Mouse (Mus musculus) heart, embryonic 12.5 days (tissue): ENCODE results near the gene Atg9b. TPM values are rescaled to one million over a fixed set of nuclear protein-coding genes. Genes with fewer than 3 reads are reported as not detected.

Experiments used
- ATAC-seq: fragments of 200-750 bp; cut with Nextera tagmentation; 2 replicates; pipeline ENCODE4 v1.8.0; 2017; ENCODE audit warnings: moderate TSS enrichment, moderate library complexity; ENCODE audit not compliant: insufficient number of reproducible peaks, low FRiP score
- H3K27ac ChIP-seq: fragments of 300-500 bp; sonication (generic); 2 replicates; pipeline ENCODE4 v1.5.1; 2016; ENCODE audit warnings: mild to moderate bottlenecking, moderate library complexity; ENCODE audit not compliant: poor library complexity, severe bottlenecking
- H3K27me3 ChIP-seq: fragments of 300-500 bp; sonication (generic); replicated peaks from 2 replicates; pipeline ENCODE4 v1.6.1; 2016; ENCODE audit warnings: mild to moderate bottlenecking, moderate library complexity
- H3K36me3 ChIP-seq: fragments of 300-500 bp; sonication (generic); 2 replicates; pipeline ENCODE4 v1.6.1; 2016; ENCODE audit warnings: mild to moderate bottlenecking, moderate library complexity
- H3K4me1 ChIP-seq: fragments of 300-500 bp; sonication (generic); replicated peaks from 2 replicates; pipeline ENCODE4 v1.6.1; 2016; ENCODE audit warnings: mild to moderate bottlenecking
- H3K4me2 ChIP-seq: fragments of 300-500 bp; sonication (generic); 2 replicates; pipeline ENCODE4 v1.6.1; 2016; ENCODE audit warnings: mild to moderate bottlenecking, moderate library complexity
- H3K4me3 ChIP-seq: fragments of 300-500 bp; sonication (generic); 2 replicates; pipeline ENCODE4 v1.5.1; 2016; ENCODE audit warnings: mild to moderate bottlenecking
- H3K9ac ChIP-seq: fragments of 300-500 bp; sonication (generic); 2 replicates; pipeline ENCODE4 v1.6.1; 2016; ENCODE audit warnings: mild to moderate bottlenecking, moderate library complexity
- H3K9me3 ChIP-seq: fragments of 300-500 bp; sonication (generic); replicated peaks from 2 replicates; pipeline ENCODE4 v1.6.1; 2016; ENCODE audit warnings: mild to moderate bottlenecking, moderate library complexity
- WGBS: fragments of 180-500 bp; shearing (Covaris S2); methylation state at CpG from one replicate; pipeline ENCODE4 v1.1.7; 2016; 5-methylcytosine and 5-hydroxymethylcytosine counted together
- polyA plus RNA-seq: library from polyadenylated mRNA; unstranded; fragments of >200 nt; fragmentation: Nextera tagmentation; extraction: Ambion mirVana; gene quantifications from 2 replicates; pipeline ENCODE4 v1.2.1, GENCODE M21; 2016

The Atg9b gene
- polyA plus RNA-seq, 1 experiment from 2014 or later: 2.6 TPM

GRCm38 (mm10) chr5:24424004-24424781, 32.2 kb upstream of the Atg9b start:
- WGBS: 10% methylated on average over 21 of the region's 21 CpGs
- no peaks in the 10 kb centered on the region for H3K27me3 ChIP-seq
- peaks cover 49% of the 10 kb centered on the region for H3K4me1 ChIP-seq
- no peaks in the 10 kb centered on the region for H3K9me3 ChIP-seq
- H3K9ac ChIP-seq: peak overlapping the region; percentile 85
- peak overlapping the region; percentile 80 for H3K4me2 ChIP-seq
- peak; percentile 12 for ATAC-seq
- peak overlapping the region; percentile 76 for H3K4me3 ChIP-seq
- peak overlapping the region; percentile 97 for H3K27ac ChIP-seq
- H3K36me3 ChIP-seq: peaks cover 20% of the 10 kb centered on the region

GRCm38 (mm10) chr5:24423129-24424003, 31.4 kb upstream of the Atg9b start, which contains the start of the genes Cdk5 and Slc4a2:
Gene Cdk5, minus strand, starts transcription at chr5:24423530.
Gene Slc4a2, plus strand, starts transcription at chr5:24423837.
- Histone ChIP-seq H3K27ac (peak within 1 kb of the TSS; percentile 97), H3K36me3 (peaks cover 21% of the 10 kb centered on the region), H3K4me3 (peak within 1 kb of the TSS; percentile 76), H3K4me2 (peak within 1 kb of the TSS; percentile 80), H3K27me3 (no peaks in the 10 kb centered on the region), H3K9ac (peak within 1 kb of the TSS; percentile 85), H3K4me1 (peaks cover 42% of the 10 kb centered on the region), H3K9me3 (no peaks in the 10 kb centered on the region)
- ATAC-seq: peak; percentile 93
- WGBS: under 1% methylated on average over 46 of the region's 46 CpGs

DNA sequence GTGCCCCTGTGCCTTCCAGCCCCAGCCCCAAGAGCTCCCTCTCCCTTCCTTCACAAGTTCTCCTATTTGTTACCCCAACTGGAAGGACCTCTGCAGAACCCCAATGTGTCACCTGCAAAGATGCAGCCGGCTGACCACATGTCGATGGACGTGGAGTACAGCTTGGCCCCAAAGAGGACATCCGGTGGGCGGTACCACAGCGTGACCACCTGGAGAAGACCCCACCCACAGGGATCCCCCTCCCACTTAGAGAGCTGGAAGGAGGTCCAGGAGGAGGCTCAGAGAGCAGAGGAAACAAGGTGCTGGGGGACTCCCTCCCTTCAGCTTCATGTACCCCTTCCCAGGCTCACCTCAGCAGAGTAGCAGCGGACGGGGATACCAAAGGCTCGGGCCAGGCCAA, 28.4 kb upstream of the Atg9b start:
- Histone ChIP-seq H3K4me2 (no peak overlapping the region), H3K4me3 (no peak overlapping the region), H3K9ac (no peak overlapping the region), H3K27ac (no peak overlapping the region), H3K9me3 (no peaks in the 10 kb centered on the region), H3K27me3 (peaks cover 8% of the 10 kb centered on the region; the same call in 1 of the 2 replicates), H3K4me1 (peaks cover 27% of the 10 kb centered on the region), H3K36me3 (peaks cover 21% of the 10 kb centered on the region)
- WGBS: 89% methylated on average over 9 of the region's 9 CpGs
- ATAC-seq: no peak

DNA sequence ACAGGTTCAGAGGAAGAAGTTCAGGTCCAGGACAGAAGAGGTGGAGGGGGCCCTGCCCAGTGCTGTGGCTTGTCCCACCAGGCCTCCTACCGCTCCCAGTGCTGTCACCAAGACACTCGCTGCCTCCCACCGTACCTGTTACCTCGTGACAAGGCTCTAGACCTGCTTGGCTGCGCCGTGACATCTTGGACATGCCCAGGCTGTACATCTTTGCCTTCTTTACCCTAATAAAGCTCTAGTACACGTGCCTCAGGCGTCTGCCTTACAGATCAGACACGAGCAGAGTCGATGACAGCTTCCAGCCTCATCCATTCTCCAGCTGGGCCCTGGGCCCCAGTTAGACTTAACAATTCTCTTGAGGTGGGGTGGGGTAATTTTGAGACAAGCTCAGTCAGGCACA, 25.6 kb upstream of the Atg9b start:
- H3K27me3 ChIP-seq: peaks cover 25% of the 10 kb centered on the region
- H3K4me1 ChIP-seq: peaks cover 15% of the 10 kb centered on the region
- no peak overlapping the region for H3K4me3 ChIP-seq
- no peak for ATAC-seq
- no peaks in the 10 kb centered on the region for H3K9me3 ChIP-seq
- peaks cover 21% of the 10 kb centered on the region for H3K36me3 ChIP-seq
- H3K9ac ChIP-seq: no peak overlapping the region
- no peak overlapping the region for H3K27ac ChIP-seq
- WGBS: 78% methylated on average over 10 of the region's 10 CpGs
- H3K4me2 ChIP-seq: no peak overlapping the region

DNA sequence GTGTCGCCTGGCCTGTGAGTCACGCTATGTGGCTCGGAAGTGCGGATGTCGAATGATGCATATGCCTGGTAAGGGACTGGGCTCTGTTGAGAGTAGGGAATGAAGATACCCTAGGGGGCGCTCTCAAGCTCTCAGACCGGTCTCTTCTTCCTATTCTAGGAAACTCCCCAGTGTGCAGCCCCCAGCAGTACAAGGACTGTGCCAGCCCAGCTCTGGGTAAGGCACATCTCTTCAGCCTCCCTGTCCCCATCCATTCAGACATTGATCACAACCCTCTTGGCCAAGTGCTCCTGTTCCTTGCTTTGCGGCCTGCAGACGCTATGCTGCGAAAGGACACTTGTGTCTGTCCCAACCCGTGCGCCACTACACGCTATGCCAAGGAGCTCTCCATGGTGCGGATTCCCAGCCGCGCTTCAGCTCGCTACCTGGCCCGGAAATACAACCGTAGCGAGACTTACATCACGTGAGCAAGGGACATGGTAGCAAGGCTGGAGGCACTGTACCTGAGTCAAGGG, 24.3 kb upstream of the Atg9b start:
- Histone ChIP-seq H3K9me3 (no peaks in the 10 kb centered on the region), H3K4me2 (peak overlapping the region; percentile 45; the same call in 1 of the 2 replicates), H3K27ac (no peak overlapping the region), H3K4me1 (peaks cover 13% of the 10 kb centered on the region), H3K36me3 (peaks cover 21% of the 10 kb centered on the region), H3K9ac (0 out of 2 replicates have a peak overlapping the region, but pooled peaks have one; percentile 24), H3K4me3 (no peak overlapping the region), H3K27me3 (peaks cover 25% of the 10 kb centered on the region)
- 2% methylated on average over 21 of the region's 21 CpGs for WGBS
- ATAC-seq: peak; percentile 55

DNA sequence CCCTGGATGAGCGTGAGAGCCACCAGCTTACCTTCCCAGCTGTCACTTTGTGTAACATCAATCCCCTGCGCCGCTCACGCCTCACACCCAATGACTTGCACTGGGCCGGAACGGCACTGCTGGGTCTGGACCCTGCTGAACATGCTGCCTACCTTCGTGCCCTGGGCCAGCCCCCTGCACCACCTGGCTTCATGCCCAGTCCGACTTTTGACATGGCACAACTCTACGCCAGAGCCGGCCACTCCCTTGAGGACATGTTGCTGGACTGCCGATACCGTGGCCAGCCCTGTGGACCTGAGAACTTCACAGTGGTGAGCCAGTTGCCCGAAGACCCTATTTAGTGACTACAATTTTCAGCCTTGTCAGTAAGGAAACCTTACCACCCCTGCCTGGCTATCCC, 22.0 kb upstream of the Atg9b start:
- H3K4me3 ChIP-seq: no peak overlapping the region
- H3K27ac ChIP-seq: no peak overlapping the region
- no peak overlapping the region for H3K4me2 ChIP-seq
- peaks cover 25% of the 10 kb centered on the region for H3K27me3 ChIP-seq
- H3K9me3 ChIP-seq: no peaks in the 10 kb centered on the region
- H3K36me3 ChIP-seq: peaks cover 6% of the 10 kb centered on the region
- ATAC-seq: no peak
- peaks cover 13% of the 10 kb centered on the region for H3K4me1 ChIP-seq
- 79% methylated on average over 13 of the region's 13 CpGs for WGBS
- H3K9ac ChIP-seq: no peak overlapping the region

DNA sequence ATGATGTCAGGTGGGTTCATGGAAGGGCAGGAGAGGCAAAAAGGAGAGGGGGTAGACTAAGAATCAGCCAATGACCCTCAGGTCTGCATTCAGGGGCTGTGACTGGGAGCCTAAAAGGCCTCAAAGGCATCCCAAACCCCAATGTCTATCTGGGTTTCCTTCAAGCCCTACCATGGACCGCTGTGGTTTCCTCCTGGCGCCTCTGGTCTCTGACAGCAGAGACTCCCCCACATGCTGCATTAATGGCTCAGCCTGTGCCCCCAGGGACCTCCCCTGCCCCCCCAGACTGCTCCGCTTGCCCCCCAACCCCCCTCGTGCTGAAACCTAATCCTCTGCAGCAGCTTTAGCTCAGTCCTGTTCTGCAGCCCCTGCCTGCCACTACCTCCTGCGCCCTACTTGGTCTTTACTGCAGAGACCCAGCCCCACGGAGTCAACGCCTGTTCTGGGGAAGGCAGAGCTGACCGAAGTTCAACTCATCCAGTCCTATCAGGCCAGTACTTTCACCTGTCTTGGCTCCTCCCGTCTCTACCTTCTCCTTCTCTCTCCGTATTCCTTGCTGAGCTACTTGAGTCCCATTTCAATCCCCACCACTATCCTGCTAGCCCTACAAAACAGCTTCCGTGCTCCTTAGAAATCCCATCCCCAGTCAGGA, 21.2 kb upstream of the Atg9b start, which contains the start of gene Asic3:
TSS of gene Asic3 (plus strand) at position 351 of the 652 bp plus-strand sequence.
- H3K36me3 ChIP-seq: peaks cover 12% of the 10 kb centered on the region
- WGBS: 39% methylated on average over 11 of the region's 11 CpGs
- H3K9ac ChIP-seq: no peak within 1 kb of the TSS
- peaks cover 13% of the 10 kb centered on the region for H3K4me1 ChIP-seq
- ATAC-seq: no peak
- H3K4me2 ChIP-seq: no peak within 1 kb of the TSS
- H3K9me3 ChIP-seq: no peaks in the 10 kb centered on the region
- no peak within 1 kb of the TSS for H3K4me3 ChIP-seq
- H3K27me3 ChIP-seq: peaks cover 25% of the 10 kb centered on the region
- no peak within 1 kb of the TSS for H3K27ac ChIP-seq

GRCm38 (mm10) chr5:24412063-24412462, 20.1 kb upstream of the Atg9b start:
- Histone ChIP-seq H3K36me3 (peaks cover 23% of the 10 kb centered on the region), H3K9me3 (no peaks in the 10 kb centered on the region), H3K4me2 (no peak overlapping the region), H3K4me1 (peaks cover 13% of the 10 kb centered on the region), H3K4me3 (no peak overlapping the region), H3K27ac (no peak overlapping the region), H3K9ac (no peak overlapping the region), H3K27me3 (peaks cover 23% of the 10 kb centered on the region)
- 64% methylated on average over 2 of the region's 2 CpGs for WGBS
- no peak for ATAC-seq

DNA sequence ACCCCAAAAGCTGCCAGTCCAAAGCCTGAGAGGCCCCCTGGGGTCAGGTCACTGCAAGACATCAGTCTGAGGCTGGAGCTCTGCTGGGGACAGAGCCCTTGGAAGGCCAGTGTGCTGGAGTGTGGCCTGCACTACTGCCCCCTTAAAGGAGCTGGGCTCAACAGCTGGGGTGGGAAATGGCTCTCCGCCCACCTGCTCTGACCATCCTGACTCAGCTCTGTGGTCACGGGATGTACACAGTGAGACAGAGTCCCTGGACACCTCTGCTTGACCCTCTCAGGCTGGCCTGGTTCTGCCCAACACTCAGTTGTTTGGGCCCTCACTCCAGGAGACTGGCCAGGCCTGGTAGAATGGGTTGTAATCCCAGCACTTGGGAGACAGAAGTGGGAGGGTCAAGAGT, 17.5 kb upstream of the Atg9b start:
- H3K27ac ChIP-seq: no peak overlapping the region
- ATAC-seq: no peak

DNA sequence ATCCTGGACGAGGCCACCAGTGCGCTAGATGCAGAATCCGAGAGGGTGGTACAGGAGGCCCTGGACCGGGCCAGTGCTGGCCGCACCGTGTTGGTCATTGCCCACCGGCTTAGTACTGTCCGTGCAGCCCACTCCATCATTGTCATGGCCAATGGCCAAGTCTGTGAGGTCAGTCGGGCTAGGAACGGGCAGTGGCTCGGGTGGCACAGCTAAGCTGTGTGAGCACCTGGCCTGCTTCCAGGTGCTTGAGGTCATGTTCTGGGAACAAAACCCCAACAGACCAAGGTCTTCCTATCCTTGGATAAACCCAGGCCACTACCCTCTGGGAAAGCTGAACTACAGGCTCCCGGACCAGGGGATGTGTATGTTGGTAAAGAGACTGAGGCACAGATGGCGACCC, 16.7 kb upstream of the Atg9b start:
- H3K9ac ChIP-seq: no peak overlapping the region
- H3K4me1 ChIP-seq: 0 out of 2 replicates have a peak, but pooled peaks cover 7% of the 10 kb centered on the region
- H3K27me3 ChIP-seq: peaks cover 3% of the 10 kb centered on the region
- H3K4me2 ChIP-seq: no peak overlapping the region
- H3K4me3 ChIP-seq: no peak overlapping the region
- H3K36me3 ChIP-seq: peaks cover 55% of the 10 kb centered on the region
- 87% methylated on average over 13 of the region's 13 CpGs for WGBS
- ATAC-seq: no peak
- no peaks in the 10 kb centered on the region for H3K9me3 ChIP-seq
- no peak overlapping the region for H3K27ac ChIP-seq

More for the DNA sequence above, 17.5 kb upstream of the Atg9b start:
- Histone ChIP-seq H3K4me1 (0 out of 2 replicates have a peak, but pooled peaks cover 7% of the 10 kb centered on the region), H3K4me3 (no peak overlapping the region), H3K27me3 (peaks cover 11% of the 10 kb centered on the region), H3K4me2 (no peak overlapping the region), H3K36me3 (peaks cover 48% of the 10 kb centered on the region), H3K9me3 (no peaks in the 10 kb centered on the region), H3K9ac (no peak overlapping the region)
- 81% methylated on average over 2 of the region's 2 CpGs for WGBS
